Mouse (Mus musculus) neural tube, embryonic 13.5 days (tissue): Measurements from ENCODE around the gene Chd3. TPM values are rescaled to one million over a fixed set of nuclear protein-coding genes. Genes with fewer than 3 reads are reported as not detected.

Experiments used
- ATAC-seq: fragments of 200-750 bp; cut with Nextera tagmentation; 2 replicates; pipeline ENCODE4 v1.8.0; 2017; ENCODE audit warnings: low read depth, mild to moderate bottlenecking, moderate TSS enrichment, moderate library complexity
- H3K27ac ChIP-seq: fragments of 300-500 bp; sonication (generic); replicated peaks from 2 replicates; pipeline ENCODE4 v1.5.1; 2015; ENCODE audit warnings: moderate library complexity, mild to moderate bottlenecking, inconsistent platforms
- H3K27me3 ChIP-seq: fragments of 300-500 bp; sonication (generic); 2 replicates; pipeline ENCODE4 v1.6.1; 2015; ENCODE audit warnings: mild to moderate bottlenecking, inconsistent platforms
- H3K36me3 ChIP-seq: fragments of 300-500 bp; sonication (generic); 2 replicates; pipeline ENCODE4 v1.6.1; 2015; ENCODE audit warnings: mild to moderate bottlenecking, inconsistent platforms
- H3K4me1 ChIP-seq: fragments of 300-500 bp; sonication (generic); replicated peaks from 2 replicates; pipeline ENCODE4 v1.6.1; 2015; ENCODE audit warnings: inconsistent platforms
- H3K4me2 ChIP-seq: fragments of 300-500 bp; sonication (generic); 2 replicates; pipeline ENCODE4 v1.6.1; 2015; ENCODE audit warnings: inconsistent platforms, mild to moderate bottlenecking, moderate library complexity
- H3K4me3 ChIP-seq: fragments of 300-500 bp; sonication (generic); 2 replicates; pipeline ENCODE4 v1.5.1; 2015; ENCODE audit warnings: mild to moderate bottlenecking, inconsistent platforms
- H3K9ac ChIP-seq: fragments of 300-500 bp; sonication (generic); 2 replicates; pipeline ENCODE4 v1.6.1; 2015; ENCODE audit warnings: moderate library complexity, mild to moderate bottlenecking, inconsistent platforms
- H3K9me3 ChIP-seq: fragments of 300-500 bp; sonication (generic); 2 replicates; pipeline ENCODE4 v1.6.1; 2016; ENCODE audit warnings: inconsistent platforms
- WGBS: fragments of 180-500 bp; shearing (Covaris S2); methylation state at CpG from one replicate; pipeline ENCODE4 v1.1.7; 2015; 5-methylcytosine and 5-hydroxymethylcytosine counted together
- polyA plus RNA-seq: library from polyadenylated mRNA; unstranded; fragments of >200 nt; fragmentation: Nextera tagmentation; extraction: Ambion mirVana; gene quantifications from 2 replicates; pipeline ENCODE4 v1.2.1, GENCODE M21; 2015

Chd3 gene
- polyA plus RNA-seq, 1 experiment from 2014 or later: 84.6 TPM

GRCm38 (mm10) chr11:69404595-69405396 is 35.6 kb upstream of the Chd3 start:
- H3K27me3 ChIP-seq: peaks cover 14% of the 10 kb centered on the region
- no peaks in the 10 kb centered on the region for H3K9me3 ChIP-seq
- H3K36me3 ChIP-seq: peaks cover 83% of the 10 kb centered on the region
- ATAC-seq: no peak
- peaks cover 30% of the 10 kb centered on the region for H3K4me1 ChIP-seq
- no peak overlapping the region for H3K9ac ChIP-seq
- no peak overlapping the region for H3K27ac ChIP-seq
- no peak overlapping the region for H3K4me2 ChIP-seq
- WGBS: 92% methylated on average over 21 of the region's 24 CpGs
- H3K4me3 ChIP-seq: no peak overlapping the region

DNA sequence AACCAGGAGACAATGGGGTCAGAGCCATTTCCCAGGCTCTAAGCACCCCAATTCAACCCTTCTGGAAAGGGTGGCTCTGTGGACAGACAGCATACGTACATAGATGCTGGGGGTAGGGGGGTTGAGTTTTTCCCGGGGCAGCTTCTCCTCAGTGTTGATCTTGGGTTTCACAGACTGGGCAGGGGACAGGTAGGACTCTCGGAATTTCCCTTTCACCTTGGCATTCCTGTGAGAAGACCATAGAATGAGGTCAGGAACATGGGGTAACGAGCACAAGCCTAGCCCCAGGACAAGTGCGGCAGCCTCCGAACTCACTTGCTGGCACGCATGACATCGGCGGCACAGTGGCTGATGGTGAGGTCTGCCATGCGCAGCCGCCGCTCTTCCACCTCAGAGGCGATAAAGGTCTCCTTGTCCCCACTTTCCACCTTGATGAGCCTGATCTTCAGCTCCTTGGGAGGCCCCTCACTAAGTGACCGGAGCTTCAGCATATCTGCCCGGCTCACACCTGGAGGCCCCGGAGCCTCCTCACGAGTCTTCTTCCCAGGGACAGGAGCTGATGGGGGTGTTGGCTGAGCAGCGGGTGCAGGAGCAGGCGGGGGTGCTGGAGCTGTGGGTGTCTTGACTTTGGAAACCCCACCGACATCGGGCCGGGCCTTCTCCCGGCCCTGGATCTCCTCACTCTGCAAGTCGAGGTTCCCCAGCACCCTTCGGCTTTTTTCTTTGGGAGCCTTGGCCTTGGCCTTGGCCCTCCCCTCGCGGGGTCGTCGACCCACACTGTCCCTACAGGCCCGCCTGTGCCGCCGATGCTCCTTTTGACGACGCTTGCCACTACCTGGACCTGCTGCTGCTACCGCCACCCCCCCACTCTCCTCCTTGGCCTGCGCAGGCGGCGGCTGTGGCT is 34.7 kb upstream of the Chd3 start:
- 94% methylated on average over 34 of the region's 38 CpGs for WGBS
- peaks cover 16% of the 10 kb centered on the region for H3K27me3 ChIP-seq
- no peaks in the 10 kb centered on the region for H3K9me3 ChIP-seq
- no peak overlapping the region for H3K4me3 ChIP-seq
- H3K27ac ChIP-seq: no peak overlapping the region
- H3K36me3 ChIP-seq: peaks cover 90% of the 10 kb centered on the region
- peaks cover 25% of the 10 kb centered on the region for H3K4me1 ChIP-seq
- H3K4me2 ChIP-seq: no peak overlapping the region
- no peak overlapping the region for H3K9ac ChIP-seq
- no peak for ATAC-seq

- Histone ChIP-seq H3K4me2 (no peak overlapping the region), H3K4me1 (peaks cover 24% of the 10 kb centered on the region), H3K27ac (no peak overlapping the region), H3K4me3 (no peak overlapping the region), H3K9me3 (no peaks in the 10 kb centered on the region), H3K9ac (no peak overlapping the region), H3K27me3 (peaks cover 16% of the 10 kb centered on the region), H3K36me3 (peaks cover 89% of the 10 kb centered on the region)
- ATAC-seq: no peak
- WGBS: 86% methylated on average over 12 of the region's 12 CpGs
These were observed 32.8 kb upstream of the Chd3 start for GRCm38 (mm10) chr11:69401987-69402386.

DNA sequence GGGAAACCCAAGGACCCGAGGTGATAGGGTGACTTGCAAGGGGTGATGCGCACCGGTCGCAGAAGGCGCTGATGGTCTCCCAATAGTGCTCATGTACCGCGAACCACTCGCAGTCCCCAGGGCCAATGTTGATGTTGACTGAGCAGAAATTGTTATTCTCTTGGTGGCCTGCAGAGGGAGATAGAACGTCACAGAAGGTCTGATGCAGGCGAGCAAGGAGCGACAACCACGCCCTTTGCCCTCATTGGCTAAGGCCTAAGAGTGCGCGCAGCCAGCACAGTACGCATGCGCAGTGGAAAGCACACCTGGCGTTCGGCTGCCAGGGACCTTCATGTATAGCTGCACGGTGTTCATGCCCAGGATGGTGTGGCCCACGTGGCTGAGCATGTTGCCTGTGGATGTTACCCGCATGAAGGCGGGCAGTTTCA is 32.0 kb upstream of the Chd3 start:
- peaks cover 31% of the 10 kb centered on the region for H3K4me1 ChIP-seq
- peak; percentile 77 for ATAC-seq
- 0 out of 2 replicates have a peak overlapping the region, but pooled peaks have one; percentile 2 for H3K9ac ChIP-seq
- no peak overlapping the region for H3K4me3 ChIP-seq
- peaks cover 82% of the 10 kb centered on the region for H3K36me3 ChIP-seq
- peak overlapping the region; percentile 24; the same call in 1 of the 2 replicates for H3K27ac ChIP-seq
- 13% methylated on average over 22 of the region's 22 CpGs for WGBS
- peaks cover 16% of the 10 kb centered on the region for H3K27me3 ChIP-seq
- no peak overlapping the region for H3K4me2 ChIP-seq
- H3K9me3 ChIP-seq: no peaks in the 10 kb centered on the region

GRCm38 (mm10) chr11:69400083-69400850 is 31.1 kb upstream of the Chd3 start:
- H3K9ac ChIP-seq: 0 out of 2 replicates have a peak overlapping the region, but pooled peaks have one; percentile 26
- no peak for ATAC-seq
- peaks cover 33% of the 10 kb centered on the region for H3K4me1 ChIP-seq
- peaks cover 16% of the 10 kb centered on the region for H3K27me3 ChIP-seq
- H3K36me3 ChIP-seq: peaks cover 72% of the 10 kb centered on the region
- H3K4me3 ChIP-seq: no peak overlapping the region
- H3K4me2 ChIP-seq: no peak overlapping the region
- WGBS: 81% methylated on average over 25 of the region's 25 CpGs
- H3K27ac ChIP-seq: no peak overlapping the region
- no peaks in the 10 kb centered on the region for H3K9me3 ChIP-seq

- Histone ChIP-seq H3K9me3 (no peaks in the 10 kb centered on the region), H3K27ac (no peak overlapping the region), H3K4me3 (no peak overlapping the region), H3K4me2 (no peak overlapping the region), H3K9ac (0 out of 2 replicates have a peak overlapping the region, but pooled peaks have one; percentile 26), H3K36me3 (peaks cover 64% of the 10 kb centered on the region), H3K27me3 (peaks cover 16% of the 10 kb centered on the region), H3K4me1 (peaks cover 34% of the 10 kb centered on the region)
- 16% methylated on average over 66 of the region's 66 CpGs for WGBS
- ATAC-seq: no peak
These were observed 30.2 kb upstream of the Chd3 start for GRCm38 (mm10) chr11:69399201-69400082.

GRCm38 (mm10) chr11:69398486-69399200 is 29.4 kb upstream of the Chd3 start:
- Histone ChIP-seq H3K9me3 (no peaks in the 10 kb centered on the region), H3K4me2 (peak overlapping the region; percentile 80), H3K27ac (no peak overlapping the region), H3K4me3 (0 out of 2 replicates have a peak overlapping the region, but pooled peaks have one; percentile 54), H3K9ac (no peak overlapping the region), H3K4me1 (peaks cover 39% of the 10 kb centered on the region), H3K36me3 (peaks cover 56% of the 10 kb centered on the region), H3K27me3 (peaks cover 16% of the 10 kb centered on the region)
- ATAC-seq: no peak
- WGBS: 20% methylated on average over 21 of the region's 21 CpGs

DNA sequence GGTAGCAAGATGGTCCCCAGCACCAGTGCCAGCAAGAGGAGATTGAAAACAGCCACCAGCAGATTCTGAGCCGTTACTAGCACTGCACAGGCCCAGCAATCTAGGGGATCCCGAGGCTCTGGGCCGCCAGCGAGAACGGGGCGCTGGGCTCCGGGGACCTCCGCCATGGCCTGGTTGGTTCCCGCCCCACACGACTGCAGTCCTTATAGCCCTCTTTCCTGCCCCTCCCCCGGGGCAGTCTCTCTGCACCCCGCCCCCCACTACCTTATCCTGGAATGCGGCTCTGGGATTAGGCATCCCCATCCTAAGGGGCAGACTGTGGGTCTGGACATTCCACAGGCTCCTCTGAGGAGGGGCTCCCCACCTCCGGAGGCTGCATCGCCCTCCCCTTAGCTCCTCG is 28.9 kb upstream of the Chd3 start, which contains the start of gene Tmem88:
TSS of gene Tmem88 (minus strand) at position 176 of the 400 bp plus-strand sequence.
- 8% methylated on average over 16 of the region's 16 CpGs for WGBS
- H3K36me3 ChIP-seq: peaks cover 50% of the 10 kb centered on the region
- peak within 1 kb of the TSS; percentile 97 for H3K27ac ChIP-seq

GRCm38 (mm10) chr11:69397581-69398057 is 28.4 kb upstream of the Chd3 start:
- Histone ChIP-seq H3K4me1 (peaks cover 39% of the 10 kb centered on the region), H3K4me2 (peak overlapping the region; percentile 80), H3K27ac (peak overlapping the region; percentile 97), H3K9ac (peak overlapping the region; percentile 53), H3K27me3 (peaks cover 16% of the 10 kb centered on the region), H3K4me3 (peak overlapping the region; percentile 54), H3K36me3 (peaks cover 45% of the 10 kb centered on the region), H3K9me3 (no peaks in the 10 kb centered on the region)
- 12% methylated on average over 24 of the region's 24 CpGs for WGBS
- ATAC-seq: no peak

More for the DNA sequence above, 28.9 kb upstream of the Chd3 start, which contains the start of gene Tmem88:
- ATAC-seq: no peak
- Histone ChIP-seq H3K4me3 (peak within 1 kb of the TSS; percentile 54), H3K9ac (peak within 1 kb of the TSS; percentile 83), H3K4me1 (peaks cover 39% of the 10 kb centered on the region), H3K27me3 (peaks cover 16% of the 10 kb centered on the region), H3K4me2 (peak within 1 kb of the TSS; percentile 80), H3K9me3 (no peaks in the 10 kb centered on the region)

DNA sequence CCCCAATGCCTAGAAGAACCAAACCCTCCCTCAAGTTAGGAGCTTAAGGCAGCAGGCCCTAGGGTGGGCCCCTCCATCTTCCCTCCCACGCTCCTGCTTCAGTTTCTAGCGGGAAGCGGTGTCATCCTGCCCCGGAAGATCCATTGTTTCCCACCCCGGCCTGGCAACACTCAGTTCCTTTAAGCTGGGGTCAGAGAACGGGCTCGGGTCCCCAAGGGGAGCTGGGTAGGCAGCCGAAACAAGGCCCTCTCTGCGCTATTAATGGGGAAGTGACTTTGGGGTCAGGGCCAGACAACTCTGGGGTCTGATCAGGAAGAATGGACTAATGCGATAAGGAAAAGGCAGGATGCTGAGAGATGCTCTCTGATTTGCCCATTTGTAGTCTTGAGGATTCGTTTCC is 27.6 kb upstream of the Chd3 start:
- Histone ChIP-seq H3K4me3 (peak overlapping the region; percentile 54), H3K9ac (peak overlapping the region; percentile 83), H3K36me3 (peaks cover 42% of the 10 kb centered on the region), H3K27ac (peak overlapping the region; percentile 97), H3K4me1 (peaks cover 39% of the 10 kb centered on the region), H3K9me3 (no peaks in the 10 kb centered on the region), H3K27me3 (peaks cover 16% of the 10 kb centered on the region), H3K4me2 (peak overlapping the region; percentile 80)
- WGBS: 31% methylated on average over 11 of the region's 11 CpGs
- ATAC-seq: no peak
